Mouse (Mus musculus) kidney, embryonic 15.5 days (tissue): ENCODE results near the gene Gm45785. TPM values are rescaled to one million over a fixed set of nuclear protein-coding genes. Genes with fewer than 3 reads are reported as not detected.

Experiments used
- ATAC-seq: fragments of 200-750 bp; cut with Nextera tagmentation; replicated peaks from 2 replicates; pipeline ENCODE4 v1.8.0; 2017; ENCODE audit warnings: moderate TSS enrichment; ENCODE audit not compliant: low FRiP score
- H3K27ac ChIP-seq: fragments of 300-500 bp; sonication (generic); 2 replicates; pipeline ENCODE4 v1.5.1; 2015; ENCODE audit warnings: mild to moderate bottlenecking, inconsistent platforms
- H3K27me3 ChIP-seq: fragments of 300-500 bp; sonication (generic); 2 replicates; pipeline ENCODE4 v1.6.1; 2015; ENCODE audit warnings: inconsistent platforms
- H3K36me3 ChIP-seq: fragments of 300-500 bp; sonication (generic); 2 replicates; pipeline ENCODE4 v1.6.1; 2015; ENCODE audit warnings: inconsistent platforms
- H3K4me1 ChIP-seq: fragments of 300-500 bp; sonication (generic); 2 replicates; pipeline ENCODE4 v1.6.1; 2015; ENCODE audit warnings: inconsistent platforms
- H3K4me2 ChIP-seq: fragments of 300-500 bp; sonication (generic); 2 replicates; pipeline ENCODE4 v1.6.1; 2015; ENCODE audit warnings: moderate library complexity, mild to moderate bottlenecking, inconsistent platforms
- H3K4me3 ChIP-seq: fragments of 300-500 bp; sonication (generic); replicated peaks from 2 replicates; pipeline ENCODE4 v1.5.1; 2015; ENCODE audit warnings: mild to moderate bottlenecking, inconsistent platforms
- H3K9ac ChIP-seq: fragments of 300-500 bp; sonication (generic); 2 replicates; pipeline ENCODE4 v1.6.1; 2015; ENCODE audit warnings: mild to moderate bottlenecking, inconsistent platforms
- H3K9me3 ChIP-seq: fragments of 300-500 bp; sonication (generic); replicated peaks from 2 replicates; pipeline ENCODE4 v1.6.1; 2016; ENCODE audit warnings: inconsistent platforms
- WGBS: fragments of 180-500 bp; shearing (Covaris S2); methylation state at CpG from one replicate; pipeline ENCODE4 v1.1.7; 2015; ENCODE audit warnings: mixed read lengths; 5-methylcytosine and 5-hydroxymethylcytosine counted together
- polyA plus RNA-seq: library from polyadenylated mRNA; unstranded; fragments of >200 nt; fragmentation: Nextera tagmentation; extraction: Ambion mirVana; gene quantifications from 2 replicates; pipeline ENCODE4 v1.2.1, GENCODE M21; 2015

Gm45785 gene
- polyA plus RNA-seq, 1 experiment from 2014 or later: not detected

DNA sequence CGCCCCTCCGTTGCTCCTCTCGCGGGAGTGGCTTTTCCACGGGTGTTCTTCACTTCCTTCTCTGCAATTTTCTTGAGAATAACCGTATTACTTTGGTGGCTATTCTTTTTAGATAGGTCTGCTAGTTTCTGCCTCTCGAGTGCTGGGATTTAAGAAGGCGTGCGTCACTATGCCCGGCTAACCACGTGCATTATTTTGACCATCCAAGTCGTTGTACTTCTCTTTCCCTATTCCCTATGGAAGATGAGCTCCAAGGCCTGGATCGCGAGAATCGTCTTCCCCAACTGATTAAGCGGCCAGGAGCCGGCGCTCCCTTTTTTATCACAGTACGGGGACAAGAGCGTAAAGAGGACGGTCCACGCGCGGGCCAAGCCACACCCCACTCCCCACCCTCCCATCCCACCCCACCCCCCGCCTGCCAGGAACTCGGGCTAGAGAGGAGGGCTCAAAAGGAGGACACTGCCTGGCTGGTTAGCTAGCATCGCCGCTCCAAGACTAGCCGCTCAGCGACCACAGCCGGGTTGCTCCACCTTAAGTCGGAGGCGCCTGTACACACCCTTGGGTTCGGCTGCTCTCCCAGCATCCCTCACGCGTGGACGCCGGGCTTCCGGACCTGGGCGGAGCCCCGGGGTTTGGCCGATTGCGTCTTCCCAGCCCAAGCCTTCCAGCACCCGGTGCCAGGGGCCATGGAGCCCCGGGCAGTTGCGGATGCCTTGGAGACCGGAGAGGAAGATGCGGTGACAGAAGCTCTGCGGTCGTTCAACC is 836 bp upstream of the Gm45785 start, which contains the start of gene Ric8a:
Gene Ric8a, plus strand, starts transcription at position 173 of the 765 bp plus-strand sequence.
- Histone ChIP-seq H3K36me3 (peaks cover 65% of the 10 kb centered on the region), H3K4me3 (peak within 1 kb of the TSS; percentile 92), H3K27me3 (no peaks in the 10 kb centered on the region), H3K9ac (peak within 1 kb of the TSS; percentile 93), H3K27ac (peak within 1 kb of the TSS; percentile 95), H3K4me2 (peak within 1 kb of the TSS; percentile 100), H3K4me1 (peaks cover 28% of the 10 kb centered on the region), H3K9me3 (no peaks in the 10 kb centered on the region)
- peak; percentile 86 for ATAC-seq
- WGBS: under 1% methylated on average over 50 of the region's 50 CpGs

DNA sequence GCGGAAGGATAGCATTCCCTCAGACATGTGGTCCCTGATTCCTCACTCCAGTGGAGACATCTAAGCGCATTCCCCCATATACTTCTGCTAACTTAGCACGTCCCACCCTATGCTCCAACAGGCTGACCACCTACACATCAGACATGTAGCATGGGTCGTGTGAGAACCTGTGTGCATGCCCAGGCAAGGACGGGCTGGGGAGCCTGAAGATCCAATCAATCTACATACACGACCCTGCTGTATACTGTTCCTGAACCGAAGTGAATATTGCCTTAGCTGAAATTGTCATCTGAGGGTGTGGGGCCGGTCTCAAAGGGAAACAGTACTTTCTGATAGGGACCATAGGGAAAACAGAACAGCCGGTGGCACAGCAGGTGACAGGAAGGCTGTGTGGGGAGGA is 950 bp downstream of the Gm45785 start:
- no peak for ATAC-seq
- Histone ChIP-seq H3K4me3 (peak overlapping the region; percentile 92), H3K27me3 (no peaks in the 10 kb centered on the region), H3K9ac (peak overlapping the region; percentile 93), H3K4me1 (peaks cover 28% of the 10 kb centered on the region), H3K9me3 (no peaks in the 10 kb centered on the region), H3K27ac (no peak overlapping the region), H3K4me2 (peak overlapping the region; percentile 100), H3K36me3 (peaks cover 53% of the 10 kb centered on the region)
- WGBS: 76% methylated on average over 9 of the region's 9 CpGs

- H3K27me3 ChIP-seq: no peaks in the 10 kb centered on the region
- ATAC-seq: no peak
- peak overlapping the region; percentile 100; the same call in 1 of the 2 replicates for H3K4me2 ChIP-seq
- peaks cover 28% of the 10 kb centered on the region for H3K4me1 ChIP-seq
- no peak overlapping the region for H3K9ac ChIP-seq
- H3K9me3 ChIP-seq: no peaks in the 10 kb centered on the region
- H3K36me3 ChIP-seq: peaks cover 46% of the 10 kb centered on the region
- no peak overlapping the region for H3K4me3 ChIP-seq
- no peak overlapping the region for H3K27ac ChIP-seq
- WGBS: 83% methylated on average over 18 of the region's 18 CpGs
Measured at GRCm38 (mm10) chr7:140854483-140854882, 1.6 kb downstream of the Gm45785 start.

- no peak for ATAC-seq
- no peak overlapping the region for H3K4me3 ChIP-seq
- peaks cover 21% of the 10 kb centered on the region for H3K4me1 ChIP-seq
- no peaks in the 10 kb centered on the region for H3K9me3 ChIP-seq
- no peak overlapping the region for H3K4me2 ChIP-seq
- H3K27ac ChIP-seq: no peak overlapping the region
- H3K27me3 ChIP-seq: no peaks in the 10 kb centered on the region
- no peak overlapping the region for H3K9ac ChIP-seq
- H3K36me3 ChIP-seq: peaks cover 35% of the 10 kb centered on the region
- whole genome bisulfite sequencing: 77% methylated on average over 9 of the region's 9 CpGs
Measured at GRCm38 (mm10) chr7:140853386-140853785, 2.7 kb downstream of the Gm45785 start.

- 97% methylated on average over 4 of the region's 4 CpGs for WGBS
- peaks cover 12% of the 10 kb centered on the region for H3K4me1 ChIP-seq
- no peak overlapping the region for H3K4me2 ChIP-seq
- H3K27me3 ChIP-seq: no peaks in the 10 kb centered on the region
- H3K9ac ChIP-seq: no peak overlapping the region
- ATAC-seq: no peak
- peaks cover 34% of the 10 kb centered on the region for H3K36me3 ChIP-seq
- no peak overlapping the region for H3K4me3 ChIP-seq
- H3K27ac ChIP-seq: no peak overlapping the region
- H3K9me3 ChIP-seq: no peaks in the 10 kb centered on the region
Measured at GRCm38 (mm10) chr7:140851916-140852315, 4.2 kb downstream of the Gm45785 start.

DNA sequence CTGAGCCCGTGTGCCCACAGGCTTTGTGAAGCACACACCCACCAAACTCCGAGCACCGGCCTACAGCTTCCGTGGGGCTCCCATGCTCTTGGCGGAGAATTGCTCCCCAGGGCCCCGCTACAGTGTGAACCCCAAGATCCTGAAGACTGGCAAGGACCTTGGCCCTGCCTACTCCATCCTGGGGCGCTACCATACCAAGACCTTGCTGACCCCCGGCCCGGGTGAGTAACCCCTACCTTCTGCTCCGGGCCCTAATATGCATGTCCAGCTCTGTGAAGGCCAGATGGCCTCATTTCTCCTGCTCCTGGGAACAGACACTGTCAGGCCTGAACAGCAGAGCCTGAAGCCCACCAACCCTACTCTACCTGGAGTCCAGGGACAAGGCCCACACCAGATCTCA is 7.5 kb downstream of the Gm45785 start:
- Histone ChIP-seq H3K4me2 (no peak overlapping the region), H3K27ac (no peak overlapping the region), H3K4me1 (peaks cover 3% of the 10 kb centered on the region; the same call in 1 of the 2 replicates), H3K36me3 (peaks cover 23% of the 10 kb centered on the region), H3K9me3 (no peaks in the 10 kb centered on the region), H3K27me3 (peaks cover 4% of the 10 kb centered on the region), H3K4me3 (no peak overlapping the region), H3K9ac (no peak overlapping the region)
- WGBS: 90% methylated on average over 10 of the region's 10 CpGs
- ATAC-seq: no peak

GRCm38 (mm10) chr7:140847755-140848580 is 8.2 kb downstream of the Gm45785 start, which contains the start of gene Odf3:
TSS of gene Odf3 (plus strand) at chr7:140847805.
- ATAC-seq: no peak
- Histone ChIP-seq H3K4me3 (no peak within 1 kb of the TSS), H3K36me3 (peaks cover 17% of the 10 kb centered on the region), H3K27ac (no peak within 1 kb of the TSS), H3K4me1 (peaks cover 3% of the 10 kb centered on the region; the same call in 1 of the 2 replicates), H3K27me3 (peaks cover 10% of the 10 kb centered on the region), H3K4me2 (no peak within 1 kb of the TSS), H3K9me3 (no peaks in the 10 kb centered on the region), H3K9ac (no peak within 1 kb of the TSS)
- 64% methylated on average over 11 of the region's 11 CpGs for WGBS

- H3K9me3 ChIP-seq: no peaks in the 10 kb centered on the region
- peaks cover 3% of the 10 kb centered on the region; the same call in 1 of the 2 replicates for H3K4me1 ChIP-seq
- no peak overlapping the region for H3K4me2 ChIP-seq
- H3K36me3 ChIP-seq: peaks cover 4% of the 10 kb centered on the region
- WGBS: 86% methylated on average over 10 of the region's 10 CpGs
- H3K27me3 ChIP-seq: peaks cover 23% of the 10 kb centered on the region
- H3K27ac ChIP-seq: no peak overlapping the region
- H3K4me3 ChIP-seq: no peak overlapping the region
- H3K9ac ChIP-seq: no peak overlapping the region
- no peak for ATAC-seq
Measured at GRCm38 (mm10) chr7:140846676-140847075, 9.5 kb downstream of the Gm45785 start.

- no peaks in the 10 kb centered on the region for H3K9me3 ChIP-seq
- ATAC-seq: no peak
- peaks cover 3% of the 10 kb centered on the region; the same call in 1 of the 2 replicates for H3K4me1 ChIP-seq
- H3K9ac ChIP-seq: no peak overlapping the region
- H3K27me3 ChIP-seq: peaks cover 33% of the 10 kb centered on the region
- no peak overlapping the region for H3K4me2 ChIP-seq
- 62% methylated on average over 4 of the region's 4 CpGs for WGBS
- H3K4me3 ChIP-seq: no peak overlapping the region
- no peaks in the 10 kb centered on the region for H3K36me3 ChIP-seq
- H3K27ac ChIP-seq: no peak overlapping the region
Measured at GRCm38 (mm10) chr7:140845683-140846082, 10.4 kb downstream of the Gm45785 start.

DNA sequence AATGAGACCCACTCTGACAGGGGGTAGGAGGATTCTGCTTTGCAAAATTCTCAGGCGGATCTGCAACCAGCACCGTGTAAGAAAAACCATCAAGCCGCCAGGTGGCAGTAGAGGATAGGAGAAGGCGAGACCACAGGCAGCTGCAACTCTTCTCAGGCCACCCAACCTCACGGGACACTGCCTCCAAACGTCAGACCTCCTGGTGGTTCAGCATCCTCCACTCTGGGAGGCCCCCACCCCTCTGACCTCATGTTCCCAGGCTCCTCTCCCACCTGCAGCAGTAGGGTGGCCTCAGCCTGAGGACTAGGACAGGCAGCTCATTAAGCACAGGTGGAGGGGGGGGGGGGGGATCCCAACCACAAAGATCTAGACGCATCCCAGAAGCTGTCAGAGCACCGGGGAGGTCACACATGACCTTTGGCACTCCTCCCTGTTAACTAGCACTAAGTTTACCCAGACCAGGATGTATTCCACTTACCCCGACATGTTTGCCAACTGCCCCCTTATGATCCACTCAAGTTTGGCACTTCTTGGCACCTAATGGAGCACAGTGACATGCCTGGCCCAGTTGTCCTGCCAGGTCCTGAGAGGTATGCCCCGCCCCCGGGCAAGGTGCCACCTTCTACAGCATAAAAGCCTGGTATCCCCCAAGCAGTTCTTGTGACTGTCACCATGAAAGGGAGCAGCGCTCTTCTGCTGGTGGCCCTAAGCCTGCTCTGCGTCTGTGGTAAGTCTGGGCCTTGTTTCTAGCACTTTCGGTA is 11.0 kb downstream of the Gm45785 start, which contains the start of gene Scgb1c1:
Gene Scgb1c1, plus strand, starts transcription at position 643 of the 761 bp plus-strand sequence.
- peak; percentile 80 for ATAC-seq

GRCm38 (mm10) chr7:140843806-140844205 is 12.3 kb downstream of the Gm45785 start:
- H3K27ac ChIP-seq: no peak overlapping the region
- ATAC-seq: no peak
- H3K27me3 ChIP-seq: peaks cover 45% of the 10 kb centered on the region
- H3K4me2 ChIP-seq: no peak overlapping the region
- no peaks in the 10 kb centered on the region for H3K9me3 ChIP-seq
- no peaks in the 10 kb centered on the region for H3K36me3 ChIP-seq
- H3K9ac ChIP-seq: no peak overlapping the region
- 78% methylated on average over 7 of the region's 7 CpGs for WGBS
- H3K4me3 ChIP-seq: no peak overlapping the region
- peaks cover 3% of the 10 kb centered on the region; the same call in 1 of the 2 replicates for H3K4me1 ChIP-seq

More for the DNA sequence above, 11.0 kb downstream of the Gm45785 start, which contains the start of gene Scgb1c1:
- H3K27ac ChIP-seq: no peak within 1 kb of the TSS
- H3K27me3 ChIP-seq: peaks cover 38% of the 10 kb centered on the region
- H3K4me3 ChIP-seq: no peak within 1 kb of the TSS
- H3K9me3 ChIP-seq: no peaks in the 10 kb centered on the region
- H3K4me1 ChIP-seq: peaks cover 3% of the 10 kb centered on the region; the same call in 1 of the 2 replicates
- H3K36me3 ChIP-seq: no peaks in the 10 kb centered on the region
- no peak within 1 kb of the TSS for H3K4me2 ChIP-seq
- no peak within 1 kb of the TSS for H3K9ac ChIP-seq
- 30% methylated on average over 14 of the region's 14 CpGs for WGBS
